Mouse (Mus musculus) liver, postnatal 0 days (tissue): ENCODE measurements around the gene Pou6f2.

Experiments
- CTCF ChIP-seq: sonication (generic); IDR thresholded peaks from 2 replicates; pipeline ENCODE4 v1.5.1; 2016; ENCODE audit warnings: antibody characterized with exemption, low read depth
- EP300 ChIP-seq: IDR thresholded peaks from 2 replicates; pipeline ENCODE4 v1.6.1; 2016; ENCODE audit warnings: antibody characterized with exemption, low read depth, mild to moderate bottlenecking

- TF ChIP-seq CTCF (no peak), EP300 (no peak)
Measured at GRCm38 (mm10) chr13:18128053-18128452, 269.4 kb downstream of the Pou6f2 start.
